11 mouse cellular contexts compared by ENCODE assay signal in genomic region chr17:84707407-84707806, GRCm38 (mm10). TPM values are rescaled to one million over a fixed set of nuclear protein-coding genes. Genes with fewer than 3 reads are reported as not detected.
A peak's percentile ranks its signal among the peaks of the same experiment; 100 is the strongest.
DNase-seq lines count a peak whose midpoint lies in the region; ATAC-seq and TF ChIP-seq lines count a peak whose summit lies in the region.
"Had no signal": no experiment of that assay in that cellular context is flagged by ENCODE, and none has a peak within 500 bp of the region (broad histone marks: within the 10 kb centered on the region; RNA-seq: fewer than 3 reads in every experiment).

No protein-coding gene starts in this region.

- H3K4me3 ChIP-seq in hindbrain, postnatal 0 days (ENCODE audit: low read length): no peak overlapping the region
- no peak overlapping the region for H3K4me3 ChIP-seq in hindbrain, embryonic 14.5 days (replicated peaks; ENCODE audit: low read length)
- no peak overlapping the region for H3K4me3 ChIP-seq in MEL (ENCODE audit: control insufficient read depth in 1 of 2, insufficient read depth in 1 of 2, low read depth in 2 of 2, low read length in 2 of 2)

- H3K9ac ChIP-seq in hindbrain, postnatal 0 days (replicated peaks; ENCODE audit: low read length): no peak overlapping the region
- no peak overlapping the region for H3K9ac ChIP-seq in hindbrain, embryonic 14.5 days
- no peak overlapping the region for H3K9ac ChIP-seq in MEL (ENCODE audit: control insufficient read depth, low read depth, low read length, poor library complexity, severe bottlenecking)

- TF ChIP-seq CTCF in hindbrain, postnatal 0 days (IDR thresholded peaks at IDR 0.05; ENCODE audit: low read depth): peak; percentile 38
- TF ChIP-seq CTCF in MEL (IDR thresholded peaks at IDR 0.05 in 2 of 3, conservative IDR thresholded peaks at IDR 0.05 in 1 of 3; ENCODE audit: control insufficient read depth in 1 of 3, insufficient read depth in 1 of 3, low read depth in 2 of 3, low read length in 3 of 3, poor library complexity in 1 of 3, severe bottlenecking in 1 of 3): peak in 2 of 3 experiments; percentile 44 to 61; a peak in 4 of 6 replicates

- no peaks in the 10 kb centered on the region for H3K79me2 ChIP-seq in MEL (ENCODE audit: control insufficient read depth, insufficient read depth, low read length, poor library complexity)

- H3K27me3 ChIP-seq in hindbrain, postnatal 0 days (ENCODE audit: insufficient read depth, low read length): no peaks in the 10 kb centered on the region
- H3K27me3 ChIP-seq in hindbrain, embryonic 14.5 days (ENCODE audit: control insufficient read depth, insufficient read depth, low read length): peaks cover 9% of the 10 kb centered on the region; the same call in 1 of the 2 replicates
- no peaks in the 10 kb centered on the region for H3K27me3 ChIP-seq in MEL (ENCODE audit: control insufficient read depth in 1 of 2, insufficient read depth in 2 of 2, low read length in 2 of 2)

- H3K4me1 ChIP-seq in hindbrain, postnatal 0 days (ENCODE audit: insufficient read depth, low read length): peaks cover 12% of the 10 kb centered on the region; the same call in 1 of the 2 replicates
- H3K4me1 ChIP-seq in hindbrain, embryonic 14.5 days (replicated peaks; ENCODE audit: control insufficient read depth, insufficient read depth, low read length): peaks cover 16% of the 10 kb centered on the region
- H3K4me1 ChIP-seq in MEL (ENCODE audit: control insufficient read depth in 1 of 2, insufficient read depth in 2 of 2, low read length in 2 of 2): no peaks in the 10 kb centered on the region

- TF ChIP-seq RAD21 in MEL (IDR thresholded peaks at IDR 0.05; ENCODE audit: low read depth, low read length): no peak

- H3K36me3 ChIP-seq in hindbrain, postnatal 0 days (ENCODE audit: insufficient read depth, low read length): peaks cover 15% of the 10 kb centered on the region; the same call in 1 of the 2 replicates
- peaks cover 13% of the 10 kb centered on the region; the same call in 1 of the 2 replicates for H3K36me3 ChIP-seq in hindbrain, embryonic 14.5 days (replicated peaks; ENCODE audit: control insufficient read depth, insufficient read depth)
- H3K36me3 ChIP-seq in MEL (ENCODE audit: control insufficient read depth in 1 of 2, insufficient read depth in 2 of 2, low read length in 2 of 2): peaks cover 0 to 14% of the 10 kb centered on the region in 2 experiments; a peak in 2 of 4 replicates

- WGBS in hindbrain, postnatal 0 days: 67% methylated on average over 4 of the region's 4 CpGs
- 71% methylated on average over 4 of the region's 4 CpGs for WGBS in hindbrain, embryonic 14.5 days

- DNase-seq in hindbrain, postnatal 0 days (ENCODE audit: low spot score): peak; percentile 29
- DNase-seq in hindbrain, embryonic 14.5 days (ENCODE audit: low spot score): no peak
- DNase-seq in lung, postnatal 36 days: peak; percentile 15
- no peak for DNase-seq in lung, postnatal 10 days
- peak; percentile 56 for DNase-seq in MEL (ENCODE audit: low read depth, low spot score)
- no peak for DNase-seq in left cerebral cortex, adult 8-10 months (ENCODE audit: low spot score in 2 of 2)
- DNase-seq in right cerebral cortex, postnatal 36 days (ENCODE audit: low spot score in 2 of 2): no peak
- DNase-seq: gastrocnemius, postnatal 10 days; layer of hippocampus, adult 9-11 months had no signal

- no peak for ATAC-seq in hindbrain, postnatal 0 days
- no peak for ATAC-seq in hindbrain, embryonic 14.5 days (ENCODE audit: low FRiP score)
- ATAC-seq in megakaryocyte progenitor cell, adult 5-6 weeks (replicated peaks; ENCODE audit: poor library complexity): peak; percentile 42; the same call in 1 of the 2 replicates

- TF ChIP-seq EP300 in MEL (IDR thresholded peaks at IDR 0.05; ENCODE audit: low read depth in 1 of 2, low read length in 2 of 2): no peak

- no peaks in the 10 kb centered on the region for H3K9me3 ChIP-seq in hindbrain, postnatal 0 days (ENCODE audit: low read length)
- H3K9me3 ChIP-seq in hindbrain, embryonic 14.5 days (ENCODE audit: control insufficient read depth, low read length): no peaks in the 10 kb centered on the region
- H3K9me3 ChIP-seq in MEL (replicated peaks; ENCODE audit: insufficient read depth, low read length): no peaks in the 10 kb centered on the region

- H3K4me2 ChIP-seq in hindbrain, postnatal 0 days (ENCODE audit: low read depth, low read length): no peak overlapping the region
- H3K4me2 ChIP-seq in hindbrain, embryonic 14.5 days (replicated peaks): no peak overlapping the region

- TF ChIP-seq POLR2A in MEL (IDR thresholded peaks at IDR 0.05; ENCODE audit: control insufficient read depth in 1 of 2, insufficient read depth in 1 of 2, low read depth in 1 of 2, low read length in 2 of 2, poor library complexity in 1 of 2): no peak

- no peak overlapping the region for H3K27ac ChIP-seq in hindbrain, postnatal 0 days
- H3K27ac ChIP-seq in hindbrain, embryonic 14.5 days: no peak overlapping the region
- no peak overlapping the region for H3K27ac ChIP-seq in MEL (ENCODE audit: control insufficient read depth, low read depth, low read length)

TF ChIP-seq in MEL, 35 proteins besides CTCF, POLR2A, EP300 and RAD21:
- TF ChIP-seq TAL1 (IDR thresholded peaks at IDR 0.05; ENCODE audit: low read length): no peak
- TF ChIP-seq HCFC1 (IDR thresholded peaks at IDR 0.05; ENCODE audit: low read depth, low read length): no peak
- TF ChIP-seq MXI1 (IDR thresholded peaks at IDR 0.05; ENCODE audit: low read depth, low read length): no peak

RNA-seq across cellular contexts. Expression of gene Abcg5, which starts 24.6 kb away (rescaled TPM):
- total RNA-seq in hindbrain, postnatal 0 days (2014; rRNA removed): 1.6 and 2.4 TPM in 2 replicates
- polyA plus RNA-seq in hindbrain, postnatal 0 days (2015; fragmentation: Nextera tagmentation; extraction: Ambion mirVana): 1.3 and 1.4 TPM in 2 replicates
- polyA plus RNA-seq in hindbrain, embryonic 14.5 days (2014; fragmentation: Nextera tagmentation; extraction: Ambion mirVana): 2.6 and 5.9 TPM in 2 replicates
- not detected in 2 replicates for total RNA-seq in MEL (2012; rRNA removed)
- polyA plus RNA-seq in MEL (2012; ENCODE audit: insufficient read depth in 1 of 2, insufficient read length in 2 of 2, low read depth in 1 of 2, low replicate concordance in 2 of 2, missing spikeins in 1 of 2): not detected
- not detected in 2 replicates for total RNA-seq in megakaryocyte progenitor cell, adult 5-6 weeks (2015)
- total RNA-seq in megakaryocyte progenitor cell, adult 5-6 weeks (2017): not detected in 2 replicates
- under 1 TPM in 1 of 4 experiments, not detected in 3; 0.30 TPM for total RNA-seq in left cerebral cortex, adult 8-10 months (2022)
- total RNA-seq: gastrocnemius, postnatal 10 days; heart, postnatal 25 days had no signal

RNA-seq across cellular contexts. Expression of gene Abcg8, which starts 31.3 kb away (rescaled TPM):
- total RNA-seq in hindbrain, postnatal 0 days (2014; rRNA removed): 0.11 TPM in 1 of 2 replicates, not detected in the other
- polyA plus RNA-seq in hindbrain, postnatal 0 days (2015; fragmentation: Nextera tagmentation; extraction: Ambion mirVana): 0.05 TPM in 1 of 2 replicates, not detected in the other
- polyA plus RNA-seq in hindbrain, embryonic 14.5 days (2014; fragmentation: Nextera tagmentation; extraction: Ambion mirVana): 0.08 and 0.09 TPM in 2 replicates
- total RNA-seq in MEL (2012; rRNA removed): not detected in 2 replicates
- not detected for polyA plus RNA-seq in MEL (2012; ENCODE audit: insufficient read depth in 1 of 2, insufficient read length in 2 of 2, low read depth in 1 of 2, low replicate concordance in 2 of 2, missing spikeins in 1 of 2)
- not detected in 2 replicates for total RNA-seq in megakaryocyte progenitor cell, adult 5-6 weeks (2015)
- not detected in 2 replicates for total RNA-seq in megakaryocyte progenitor cell, adult 5-6 weeks (2017)
- under 1 TPM in 1 of 4 experiments, not detected in 3; 0.13 TPM for total RNA-seq in left cerebral cortex, adult 8-10 months (2022)
- total RNA-seq: gastrocnemius, postnatal 10 days; heart, postnatal 25 days had no signal

Comparison
In these comparisons a context has a peak if more than half of its experiments do, and no peak if none do; other contexts are left out.
1. DNase-seq: peak in hindbrain, postnatal 0 days (single experiment), lung, postnatal 36 days (single experiment) and MEL (single experiment); none in hindbrain, embryonic 14.5 days (single experiment), lung, postnatal 10 days (single experiment), left cerebral cortex, adult 8-10 months (0 of 2) and right cerebral cortex, postnatal 36 days (0 of 2).